Mouse (Mus musculus) right cerebral cortex, postnatal 10 days (tissue): Measurements from ENCODE around the gene Teddm1b.
"Not testable (repeated sequence)": the region's sequence is repeated elsewhere in the genome, so short reads cannot be mapped to it uniquely, and the experiment has no call there.

Source experiments
- DNase-seq, 2 experiments: peaks; one replicate each; pipeline ENCODE4 v3.0.0; 2021; ENCODE audit warnings: low spot score in 2 of 2

The Teddm1b gene

GRCm38 (mm10) chr1:153874045-153874444 is at the start of gene Teddm1b:
Gene Teddm1b (plus strand): TSS chr1:153874345.
- no peak for DNase-seq

GRCm38 (mm10) chr1:153830746-153831145 is 43.4 kb upstream of the Teddm1b start:
- no peak for DNase-seq

DNA sequence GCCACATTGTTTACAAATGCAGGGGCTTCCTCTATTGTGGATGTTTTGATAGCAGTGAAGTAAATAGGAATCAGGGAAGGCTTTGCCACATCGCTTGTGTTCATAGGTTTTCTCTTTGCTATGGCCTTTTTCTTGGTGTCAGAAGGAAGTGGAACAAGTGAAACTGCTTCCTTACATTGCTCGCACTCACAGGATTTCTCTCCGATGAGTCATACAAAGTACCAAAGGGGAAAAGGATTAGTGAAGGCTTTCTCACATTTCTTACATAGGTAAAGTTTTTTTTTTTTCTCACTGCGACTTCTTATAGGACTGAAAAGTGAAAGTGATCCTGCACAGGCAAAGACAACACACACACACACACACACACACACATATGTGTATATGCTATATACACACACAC is 38.1 kb upstream of the Teddm1b start:
- DNase-seq = no peak

DNA sequence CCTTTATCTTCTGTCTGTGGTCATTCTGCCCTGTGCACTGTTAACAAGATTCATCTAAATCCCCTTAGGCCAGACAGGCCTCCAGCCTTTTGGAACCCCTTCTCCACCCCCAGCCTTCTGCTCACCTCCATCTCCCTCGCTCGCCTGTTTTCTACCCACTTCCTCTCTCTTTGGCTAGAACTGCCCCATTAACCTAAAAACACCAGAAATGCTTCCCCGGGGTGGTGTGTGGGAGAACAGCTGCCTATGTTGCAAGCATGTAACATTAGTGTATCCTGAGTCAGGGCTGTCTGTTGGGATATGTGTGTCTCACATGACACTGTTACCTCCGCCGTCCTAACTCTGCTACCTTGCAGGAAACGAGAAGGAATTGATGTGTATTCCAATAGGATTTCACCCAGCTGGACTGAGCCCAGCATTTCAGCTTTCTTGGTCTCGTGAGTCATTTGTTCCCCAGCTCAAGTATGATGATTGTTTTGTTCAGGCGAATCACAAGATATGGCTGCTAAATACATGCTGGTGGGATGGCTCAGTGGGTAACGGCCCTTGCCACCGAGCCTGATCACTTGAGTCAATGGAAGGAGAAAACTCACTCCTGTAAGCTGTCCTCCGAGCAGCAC is 31.9 kb upstream of the Teddm1b start:
- DNase-seq = no peak

DNA sequence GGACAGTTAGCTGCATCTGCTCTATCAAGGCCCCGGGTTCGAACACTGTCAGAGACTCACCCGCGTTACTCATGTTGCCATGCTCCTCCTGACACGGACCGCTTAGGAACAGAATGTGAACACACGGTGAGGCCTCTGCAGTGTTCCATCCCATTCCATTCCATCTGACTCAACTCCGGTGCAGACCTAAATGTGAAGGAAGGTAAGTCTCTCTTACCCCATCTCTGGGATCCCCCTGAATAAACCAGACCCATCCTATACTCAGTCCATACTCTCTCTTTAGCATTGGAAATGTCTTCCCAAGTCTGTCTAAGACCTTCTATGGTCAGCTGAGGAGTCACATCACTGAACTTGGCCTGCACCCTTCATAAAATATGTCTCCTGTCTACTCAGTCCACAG is 30.1 kb upstream of the Teddm1b start, which contains the start of gene Rgsl1:
Rgsl1 (minus strand) TSS at position 101 of the 400 bp plus-strand sequence.
- no peak for DNase-seq

- DNase-seq = no peak
Observed at GRCm38 (mm10) chr1:153846420-153846819, 27.7 kb upstream of the Teddm1b start.

- DNase-seq = no peak
Observed at GRCm38 (mm10) chr1:153846867-153847266, 27.3 kb upstream of the Teddm1b start.

DNA sequence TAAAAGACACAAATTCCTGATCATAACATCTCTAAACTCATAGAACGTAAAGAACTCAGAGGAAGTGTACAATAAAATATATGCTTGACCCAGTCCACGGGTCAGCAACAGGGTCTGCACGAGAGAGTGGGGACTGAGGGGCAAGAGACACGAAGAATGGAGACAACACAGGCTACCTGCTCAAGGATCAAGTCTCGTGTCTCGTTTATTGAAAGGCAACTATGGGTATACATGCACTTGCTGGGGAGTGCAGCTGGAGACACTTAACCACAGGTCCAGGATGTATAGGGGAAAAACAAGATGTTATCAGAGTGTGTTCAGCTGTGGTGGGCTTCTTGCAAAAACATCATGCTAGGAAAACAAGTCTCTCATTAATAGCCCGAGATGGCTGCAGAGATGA is 21.4 kb upstream of the Teddm1b start:
- DNase-seq = not testable (repeated sequence)

GRCm38 (mm10) chr1:153855946-153856345 is 18.2 kb upstream of the Teddm1b start:
- no peak for DNase-seq

DNA sequence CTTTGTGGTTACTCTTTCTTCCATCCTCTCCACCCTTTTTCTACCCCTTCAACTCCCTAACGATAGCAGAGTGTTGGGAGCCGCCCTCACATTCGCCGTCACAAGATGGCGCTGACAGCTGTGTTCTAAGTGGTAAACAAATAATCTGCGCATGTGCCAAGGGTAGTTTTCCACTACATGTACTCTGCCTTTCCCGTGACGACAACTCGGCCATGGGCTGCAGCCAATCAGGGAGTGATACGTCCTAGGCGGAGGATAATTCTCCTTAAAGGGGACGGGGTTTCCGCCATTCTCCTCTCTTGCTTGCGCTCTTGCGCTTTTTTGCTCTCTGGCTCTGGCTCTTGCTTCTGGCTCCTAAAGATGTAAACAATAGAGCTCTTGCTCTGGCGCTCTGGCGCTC is 6.2 kb downstream of the Teddm1b start:
- DNase-seq = not testable (repeated sequence)

DNA sequence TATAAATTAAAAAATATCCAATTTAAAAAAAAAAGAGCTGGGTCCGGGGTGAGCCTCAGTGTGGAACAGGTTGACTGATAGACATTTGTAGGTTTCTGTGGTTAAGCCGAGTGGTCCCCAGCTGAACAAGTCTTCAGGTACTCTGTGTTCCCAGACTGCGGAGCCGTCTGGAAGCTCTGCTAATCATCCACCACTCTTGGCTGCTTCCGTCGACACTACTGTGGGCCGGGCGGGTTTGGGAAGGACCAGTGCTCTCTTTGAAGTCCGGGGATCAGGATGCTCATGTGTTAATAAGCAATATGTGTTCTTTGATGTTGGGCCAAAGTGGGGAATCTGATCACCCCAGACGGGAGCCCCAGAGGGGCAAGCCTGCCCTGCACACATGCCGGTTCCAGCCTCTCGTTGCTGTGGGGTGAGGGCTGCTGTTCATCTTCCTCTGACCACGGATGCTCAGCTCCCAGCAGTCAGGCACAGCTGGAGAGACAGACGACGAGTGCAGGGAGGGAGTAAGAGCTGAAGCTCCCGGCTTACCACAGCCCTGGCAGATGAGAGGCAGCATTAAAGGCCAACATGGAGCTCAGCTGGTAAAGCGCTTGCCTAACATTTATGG is 12.0 kb downstream of the Teddm1b start:
- no peak for DNase-seq

DNA sequence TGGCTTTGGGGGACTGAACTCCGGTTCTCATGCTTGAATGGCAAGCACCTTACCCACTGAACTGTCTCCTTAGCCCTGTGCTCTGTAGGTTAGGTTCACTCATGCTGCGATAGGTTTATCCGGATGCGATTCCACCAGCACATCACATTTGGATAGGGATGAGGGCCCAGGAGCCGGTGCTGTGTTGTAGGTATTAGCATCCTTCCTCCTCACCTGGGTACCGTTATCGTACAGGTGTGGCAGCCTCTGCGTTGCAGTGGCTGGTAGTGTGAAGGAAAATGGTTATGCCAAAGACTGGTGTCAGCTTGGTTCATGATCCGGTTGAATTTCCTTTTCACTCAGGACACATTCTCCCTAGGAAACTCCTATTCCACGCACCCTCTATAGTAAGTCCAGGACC is 16.0 kb downstream of the Teddm1b start:
- no peak for DNase-seq

DNA sequence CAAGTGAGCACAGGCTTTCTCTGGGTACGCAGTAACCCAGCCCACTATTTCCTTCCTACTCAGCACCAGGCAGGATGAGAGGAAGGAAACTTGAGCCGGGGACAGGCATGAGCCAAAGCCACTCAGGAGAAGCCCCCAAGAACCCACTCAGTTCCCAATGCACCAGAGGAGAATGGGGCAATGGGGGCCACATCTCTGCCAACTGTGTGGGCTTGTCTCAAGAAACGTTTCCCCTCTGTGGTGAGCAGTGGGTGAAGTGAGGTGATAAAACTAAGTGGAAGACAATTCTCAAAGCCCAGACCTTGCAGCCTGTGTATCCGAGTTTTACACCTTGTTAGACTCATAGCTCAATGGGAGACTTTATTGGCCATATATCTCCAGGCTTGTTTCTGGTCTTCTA is 17.3 kb downstream of the Teddm1b start, which contains the start of gene Teddm1a:
Teddm1a (plus strand) TSS at position 301 of the 400 bp plus-strand sequence.
- no peak for DNase-seq

- DNase-seq = no peak
Observed at GRCm38 (mm10) chr1:153893746-153894145, 19.6 kb downstream of the Teddm1b start.

- DNase-seq = peak in 1 of 2 experiments; percentile 54
Observed at GRCm38 (mm10) chr1:153894201-153894893, 20.2 kb downstream of the Teddm1b start.

- peak; percentile 89 for DNase-seq
Observed at GRCm38 (mm10) chr1:153894979-153895378, 20.8 kb downstream of the Teddm1b start.

DNA sequence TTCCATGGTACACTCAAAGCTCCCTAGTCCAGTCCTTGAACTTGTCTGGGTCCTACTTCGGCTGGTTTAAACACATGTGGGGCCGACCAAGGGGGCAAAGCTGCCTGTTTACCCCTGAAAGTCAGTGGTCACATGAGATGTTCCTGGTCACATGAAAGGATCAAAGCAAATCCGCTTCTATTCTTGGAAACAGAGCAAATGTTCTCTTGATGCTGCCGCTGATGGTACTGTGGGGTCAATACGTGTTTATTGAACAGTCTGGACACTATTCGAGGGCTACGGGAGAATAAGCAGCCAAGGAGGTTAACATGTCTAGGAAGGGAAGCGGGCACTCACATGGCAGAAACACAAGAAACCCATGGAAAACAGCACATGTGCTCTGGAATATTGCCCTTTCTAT is 23.1 kb downstream of the Teddm1b start:
- DNase-seq = no peak

GRCm38 (mm10) chr1:153898989-153899730 is 25.0 kb downstream of the Teddm1b start:
- DNase-seq = no peak

DNA sequence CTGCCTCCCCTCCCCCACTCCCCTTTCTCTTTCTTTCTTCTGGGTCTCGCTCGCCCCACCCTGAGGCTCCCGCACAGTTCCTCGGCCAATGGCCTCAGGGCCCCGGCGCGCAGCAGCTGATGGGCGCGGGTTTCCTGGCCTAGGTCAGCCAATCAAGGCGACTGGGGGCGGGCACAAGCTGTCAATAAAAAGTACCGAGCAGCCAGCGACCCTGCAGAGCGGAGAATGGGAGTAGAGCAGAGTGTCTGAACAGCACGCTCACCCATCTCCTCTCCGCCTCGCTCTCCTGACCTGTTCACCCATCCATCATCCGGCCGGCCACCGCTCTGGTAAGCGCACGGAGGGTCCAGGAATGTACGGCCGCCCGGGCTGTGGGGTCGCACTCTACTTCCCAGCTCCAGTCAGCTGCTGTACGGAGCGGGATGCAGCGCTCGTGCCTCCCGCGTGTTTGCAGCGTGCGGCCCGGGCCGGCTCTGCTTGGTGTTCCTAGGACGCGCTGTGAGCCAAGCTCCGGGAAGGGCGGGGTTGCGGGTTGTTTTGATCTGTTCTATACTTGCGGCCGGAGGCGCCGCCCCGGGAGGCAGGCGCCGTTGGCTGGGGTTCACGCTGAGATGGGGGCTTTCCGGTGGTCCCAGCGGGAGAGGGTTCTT is 25.7 kb downstream of the Teddm1b start, which contains the start of the genes Glul and Teddm2:
Glul (plus strand) TSS at position 214 of the 650 bp plus-strand sequence.
Teddm2 (minus strand) TSS at position 498 of the 650 bp plus-strand sequence.
- peak; percentile 97 to 98 for DNase-seq

GRCm38 (mm10) chr1:153900381-153900780 is 26.2 kb downstream of the Teddm1b start:
- DNase-seq = no peak
